Mouse (Mus musculus) ovary, postnatal 10 days (tissue): ENCODE results near the gene Slc6a16.
"Not testable (repeated sequence)": the region's sequence is repeated elsewhere in the genome, so short reads cannot be mapped to it uniquely, and the experiment has no call there.

Source experiments
- DNase-seq: peaks from one replicate; pipeline ENCODE4 v3.0.0; 2022; ENCODE audit warnings: low spot score

Gene Slc6a16

DNA sequence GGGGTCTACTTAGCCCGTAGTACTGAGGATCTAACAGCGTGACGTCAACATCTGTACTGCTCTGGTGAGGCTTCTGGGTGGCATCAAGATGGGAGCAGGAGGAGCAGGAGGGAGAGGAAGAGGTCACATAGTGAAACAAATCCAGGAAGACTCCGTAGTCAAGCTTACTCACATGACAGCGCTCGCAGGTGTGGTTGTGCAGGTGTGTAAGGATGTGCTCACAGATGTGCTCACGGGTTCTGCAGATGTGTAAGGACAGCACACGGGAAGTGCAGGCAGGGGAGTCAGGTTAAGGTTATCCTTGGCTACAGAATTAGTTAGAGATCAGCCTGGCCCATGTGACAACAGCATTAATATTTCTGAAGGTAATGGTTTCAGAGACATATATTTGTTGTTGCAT is 12.9 kb downstream of the Slc6a16 start:
- no peak for DNase-seq

- not testable (repeated sequence) for DNase-seq
Measured at GRCm38 (mm10) chr7:45255822-45256221, 14.9 kb downstream of the Slc6a16 start.

DNA sequence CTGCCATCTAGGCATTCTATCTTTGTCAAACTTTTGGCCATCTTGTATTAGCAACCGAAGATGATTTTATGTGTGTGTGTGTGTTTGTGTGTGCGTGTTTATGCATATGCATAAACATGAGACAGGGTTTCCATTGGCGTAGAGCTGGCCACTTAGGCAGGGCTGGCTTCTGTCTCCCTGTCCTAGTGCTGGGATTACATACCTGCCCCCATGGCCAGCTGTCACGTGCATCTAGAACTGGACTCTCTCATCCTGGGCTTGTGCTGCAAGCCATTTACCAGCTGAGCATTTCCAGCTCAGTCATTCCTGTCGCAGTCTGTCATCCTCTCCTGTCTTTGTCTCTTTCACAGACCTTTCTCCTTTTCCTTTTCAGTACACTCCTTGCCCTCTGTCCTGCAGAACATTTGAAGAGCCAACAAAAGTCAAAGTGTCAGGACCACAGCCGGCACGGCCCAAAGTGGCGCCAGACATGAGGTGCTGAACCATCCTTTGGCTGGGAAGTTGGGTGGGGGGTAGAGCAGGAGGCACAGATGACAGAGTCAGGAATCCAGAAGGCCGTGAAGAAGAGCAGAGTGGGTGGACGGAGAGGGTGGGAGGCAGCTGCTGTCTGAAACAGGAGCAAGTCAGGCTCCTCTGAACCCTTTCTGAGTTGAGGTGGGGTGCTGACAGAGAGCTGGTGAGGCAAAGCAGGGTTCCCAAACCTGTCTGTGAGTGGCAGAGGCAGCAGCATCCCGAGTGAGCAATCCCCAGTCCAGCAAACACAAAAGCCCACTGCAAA is 16.4 kb downstream of the Slc6a16 start:
- no peak for DNase-seq

DNA sequence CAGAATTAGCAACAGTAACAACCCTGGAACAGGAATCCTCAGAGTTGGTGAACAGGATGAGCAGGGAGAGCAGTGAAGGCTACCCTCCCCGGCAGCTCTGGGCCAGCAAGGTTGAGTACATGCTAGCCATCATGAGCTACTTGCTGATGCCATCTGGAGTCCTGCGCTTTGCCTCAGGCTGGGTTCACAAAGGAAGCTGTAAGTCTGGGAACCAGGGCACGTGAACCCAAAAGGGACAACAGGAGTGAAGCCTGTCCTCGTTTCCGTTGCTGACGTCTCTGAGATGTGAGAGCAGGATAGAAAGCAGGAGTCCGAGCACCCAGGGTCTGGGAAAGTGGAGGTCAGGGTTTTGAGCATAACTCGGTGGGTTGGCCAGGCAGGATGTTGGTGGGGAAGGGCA is 18.4 kb downstream of the Slc6a16 start:
- no peak for DNase-seq

- DNase-seq: no peak
Measured at GRCm38 (mm10) chr7:45262266-45262665, 21.4 kb downstream of the Slc6a16 start.

GRCm38 (mm10) chr7:45263006-45263607 is 22.2 kb downstream of the Slc6a16 start:
- DNase-seq: no peak

GRCm38 (mm10) chr7:45264348-45264747 is 23.5 kb downstream of the Slc6a16 start:
- DNase-seq: no peak

DNA sequence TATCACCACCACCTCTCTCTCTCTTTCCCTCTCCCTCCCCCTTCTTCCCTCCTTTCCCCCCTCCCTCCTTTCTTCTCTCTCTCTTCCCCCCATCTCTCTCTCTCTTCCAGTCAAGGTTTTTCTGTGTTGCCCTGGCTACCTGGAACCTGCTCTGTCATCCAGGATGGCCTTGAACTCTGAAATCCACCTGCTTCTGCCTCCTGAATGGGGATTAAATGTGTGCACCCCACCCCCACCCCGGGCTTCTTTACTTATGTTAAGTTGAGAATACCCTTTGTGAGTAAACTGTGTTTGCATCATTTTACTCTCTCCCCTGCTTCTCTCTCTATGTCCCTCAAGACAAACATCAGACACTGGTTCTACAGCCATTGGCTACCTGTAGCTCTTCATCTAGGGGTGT is 24.6 kb downstream of the Slc6a16 start:
- no peak for DNase-seq

DNA sequence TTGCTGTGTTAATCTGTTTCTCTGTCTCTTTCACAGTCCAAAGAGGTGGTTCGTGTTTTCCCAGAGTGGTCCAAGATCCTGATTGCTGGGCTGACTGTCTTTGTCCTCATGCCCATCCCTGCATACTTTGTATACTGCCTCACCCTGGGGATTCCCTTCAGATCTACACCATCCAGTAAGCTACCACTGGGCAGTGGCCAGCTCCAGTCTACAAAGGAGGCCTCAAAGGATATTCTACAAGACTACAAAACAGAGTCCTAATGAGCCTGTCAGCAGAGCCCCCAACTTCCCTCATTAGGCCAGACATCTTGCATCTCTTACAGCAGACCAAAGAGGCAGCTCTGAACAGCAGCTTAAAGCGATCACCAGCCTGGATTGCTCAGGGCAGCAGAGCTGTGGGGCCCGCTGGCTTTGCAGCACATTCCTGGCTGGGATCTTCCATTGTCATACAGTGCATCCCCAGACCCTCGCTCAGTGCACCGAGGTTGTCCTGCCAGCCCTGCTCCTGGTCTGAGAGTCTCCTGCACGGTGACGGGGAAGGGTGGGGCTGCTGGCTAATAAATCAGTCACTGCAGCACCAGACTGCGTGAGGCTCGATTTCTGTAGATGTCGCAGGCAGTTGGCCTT is 32.0 kb downstream of the Slc6a16 start:
- no peak for DNase-seq

GRCm38 (mm10) chr7:45273672-45274071 is 32.8 kb downstream of the Slc6a16 start:
- no peak for DNase-seq

DNA sequence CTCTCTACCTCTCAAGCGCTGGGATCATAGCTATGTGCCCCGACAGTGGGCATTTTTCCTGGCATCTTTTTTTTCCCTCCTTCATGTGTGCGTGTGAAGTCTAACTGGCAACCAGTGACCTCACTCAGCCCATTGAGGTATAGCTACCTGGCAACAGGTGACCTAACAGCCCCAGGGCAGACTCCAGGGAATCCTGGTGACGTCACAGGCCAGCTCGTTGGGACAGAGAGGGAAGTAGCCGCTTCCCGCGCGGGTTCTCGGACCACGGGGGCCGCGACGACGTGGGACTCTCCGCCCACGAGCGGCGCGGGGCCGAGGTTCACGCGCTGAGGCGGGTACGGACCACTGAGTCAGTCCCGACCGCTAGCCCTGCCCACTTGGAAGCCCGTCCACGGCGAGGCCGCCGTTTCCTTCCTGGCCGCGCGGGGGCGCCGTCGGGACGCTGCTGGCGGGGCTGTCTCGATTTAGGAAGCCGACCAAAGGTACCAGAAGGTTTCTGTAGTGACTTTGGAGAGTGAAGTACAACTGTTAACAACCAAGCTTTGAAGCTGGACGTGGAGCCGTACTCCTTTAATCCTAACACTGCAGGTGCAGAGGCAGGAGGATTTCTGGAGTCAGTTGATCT is 36.4 kb downstream of the Slc6a16 start, which contains the start of gene Slc6a21:
TSS of gene Slc6a21 (plus strand) at position 378 of the 625 bp plus-strand sequence.
- peak; percentile 74 for DNase-seq

DNA sequence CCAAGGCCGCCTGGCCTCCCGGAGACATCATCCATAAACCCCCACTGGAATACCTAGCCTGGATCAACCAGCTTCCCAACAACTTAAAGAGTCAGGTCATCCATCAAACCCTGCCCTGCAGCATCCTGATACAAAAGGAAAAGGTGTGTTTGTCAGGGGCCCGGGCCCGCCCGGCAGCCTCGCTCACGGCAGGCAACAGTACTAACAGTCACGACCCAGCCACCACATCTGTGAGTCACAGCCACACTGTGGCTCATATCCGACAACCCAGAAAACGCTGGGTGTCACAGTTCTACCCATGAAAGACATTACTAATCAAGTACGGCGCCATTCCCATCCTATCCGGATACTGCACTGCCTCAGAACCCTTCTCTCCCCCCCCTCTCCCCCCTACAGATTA is 45.6 kb downstream of the Slc6a16 start:
- no peak for DNase-seq

DNA sequence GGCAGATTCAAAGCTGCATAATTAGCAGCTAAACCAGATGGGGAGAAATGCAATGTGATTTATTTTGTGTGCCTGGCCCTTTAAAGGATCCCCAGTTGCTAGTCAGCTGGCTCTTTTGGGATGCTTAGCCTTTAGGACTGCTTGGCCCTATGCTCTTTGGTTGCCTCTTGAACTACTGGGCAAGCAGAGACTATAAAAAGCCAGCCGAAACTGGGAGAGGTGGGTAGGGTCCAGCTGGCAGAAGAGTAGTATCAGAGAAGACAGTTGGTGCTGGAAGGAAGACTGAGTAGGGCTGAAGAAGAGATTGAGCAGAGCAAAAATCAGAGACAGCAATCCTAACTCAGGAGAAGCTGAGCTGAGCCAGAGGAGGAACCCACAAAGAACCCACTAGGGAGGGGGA is 55.7 kb downstream of the Slc6a16 start:
- no peak for DNase-seq

DNA sequence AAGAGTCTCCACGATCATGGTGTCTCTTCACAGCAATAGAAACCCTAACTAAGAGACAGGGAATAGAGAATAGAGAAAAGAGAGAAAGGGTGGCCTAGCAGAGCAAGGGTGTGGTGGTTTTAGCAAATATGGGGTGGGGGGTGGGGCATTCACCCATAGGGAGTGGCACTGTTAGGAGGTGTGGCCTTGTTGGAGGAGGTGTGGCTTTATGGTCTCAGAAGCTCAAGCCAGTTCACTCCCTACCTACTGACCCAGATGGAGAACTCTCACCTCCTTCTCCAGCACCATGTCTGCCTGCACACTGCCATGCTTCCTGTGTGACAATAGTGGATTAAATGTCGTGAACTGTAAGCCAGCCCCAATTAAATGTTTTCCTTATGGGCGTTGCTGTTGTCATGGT is 56.7 kb downstream of the Slc6a16 start:
- DNase-seq: no peak

GRCm38 (mm10) chr7:45299752-45300151 is 58.9 kb downstream of the Slc6a16 start:
- DNase-seq: no peak

GRCm38 (mm10) chr7:45300270-45300669 is 59.4 kb downstream of the Slc6a16 start:
- peak; percentile 27 for DNase-seq

GRCm38 (mm10) chr7:45302626-45303025 is 61.7 kb downstream of the Slc6a16 start:
- DNase-seq: no peak

GRCm38 (mm10) chr7:45304869-45305268 is 64.0 kb downstream of the Slc6a16 start:
- DNase-seq: no peak

DNA sequence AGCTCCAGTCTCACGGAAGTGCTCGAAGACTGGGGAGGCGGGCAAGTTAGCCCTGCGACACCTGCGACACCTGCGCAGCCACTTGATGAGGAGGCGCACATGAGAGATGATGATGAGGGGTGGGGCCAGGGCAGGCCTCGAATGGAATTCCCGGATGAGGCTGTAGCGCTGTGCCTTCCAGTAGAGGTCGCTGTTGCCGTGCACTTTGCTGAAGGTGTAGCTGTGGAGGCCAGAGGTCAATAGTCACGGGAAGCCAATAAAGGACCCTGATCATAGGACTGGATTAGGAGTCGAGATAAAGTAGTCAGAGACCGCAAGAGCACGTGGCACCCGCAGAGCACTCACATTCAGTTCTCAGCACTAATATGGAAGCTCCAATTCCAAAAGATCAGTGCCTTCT is 64.4 kb downstream of the Slc6a16 start:
- no peak for DNase-seq

GRCm38 (mm10) chr7:45308551-45309240 is 67.8 kb downstream of the Slc6a16 start:
- DNase-seq: no peak

- no peak for DNase-seq
Measured at GRCm38 (mm10) chr7:45309455-45309854, 68.6 kb downstream of the Slc6a16 start.

- DNase-seq: no peak
Measured at GRCm38 (mm10) chr7:45312023-45312422, 71.1 kb downstream of the Slc6a16 start.
